Comparison of ENCODE assay signal across 10 mouse cellular contexts in genomic region chr3:27617237-27617499, GRCm38 (mm10).
DNase-seq lines count a peak whose midpoint lies in the region; ATAC-seq and TF ChIP-seq lines count a peak whose summit lies in the region.
"Had no signal": no experiment of that assay in that cellular context is flagged by ENCODE, and none has a peak within 500 bp of the region (broad histone marks: within the 10 kb centered on the region; RNA-seq: fewer than 3 reads in every experiment).

No protein-coding gene starts in this region.

- H3K27ac ChIP-seq in heart, embryonic 15.5 days: peak overlapping the region; percentile 72
- peak overlapping the region; percentile 27 for H3K27ac ChIP-seq in testis, adult 2 months (ENCODE audit: control insufficient read depth, insufficient read depth, low read depth, low read length)
- H3K27ac ChIP-seq in liver, embryonic 15.5 days (replicated peaks): peak overlapping the region; percentile 45; the same call in 1 of the 2 replicates

- H3K9me3 ChIP-seq in heart, embryonic 15.5 days (replicated peaks): no peaks in the 10 kb centered on the region
- no peaks in the 10 kb centered on the region for H3K9me3 ChIP-seq in liver, embryonic 15.5 days (replicated peaks)

- 55% methylated on average over 1 of the region's 1 CpGs for WGBS in heart, embryonic 15.5 days
- WGBS in liver, embryonic 15.5 days (ENCODE audit: insufficient replicate concordance): 42% methylated on average over 1 of the region's 1 CpGs

- H3K4me1 ChIP-seq in heart, embryonic 15.5 days (replicated peaks): peaks cover 44% of the 10 kb centered on the region
- no peaks in the 10 kb centered on the region; the same call in 1 of the 2 replicates for H3K4me1 ChIP-seq in testis, adult 2 months (ENCODE audit: control insufficient read depth, insufficient read depth, low read length)
- peaks cover 36% of the 10 kb centered on the region for H3K4me1 ChIP-seq in liver, embryonic 15.5 days (replicated peaks)

- ATAC-seq in heart, embryonic 15.5 days (replicated peaks; ENCODE audit: insufficient number of reproducible peaks, insufficient read depth, low FRiP score, low read depth): no peak
- no peak for ATAC-seq in liver, embryonic 15.5 days (ENCODE audit: insufficient read depth)

- peaks cover 5% of the 10 kb centered on the region; the same call in 1 of the 2 replicates for H3K36me3 ChIP-seq in heart, embryonic 15.5 days
- no peaks in the 10 kb centered on the region for H3K36me3 ChIP-seq in testis, adult 2 months (ENCODE audit: control insufficient read depth, insufficient read depth, low read length)
- peaks cover 7% of the 10 kb centered on the region; the same call in 1 of the 2 replicates for H3K36me3 ChIP-seq in liver, embryonic 15.5 days (replicated peaks)

- no peak overlapping the region for H3K4me3 ChIP-seq in heart, embryonic 15.5 days
- H3K4me3 ChIP-seq in testis, adult 2 months (ENCODE audit: control insufficient read depth, low read depth, low read length): no peak overlapping the region
- no peak overlapping the region for H3K4me3 ChIP-seq in liver, embryonic 15.5 days (replicated peaks)

- H3K27me3 ChIP-seq in heart, embryonic 15.5 days: no peaks in the 10 kb centered on the region
- no peaks in the 10 kb centered on the region for H3K27me3 ChIP-seq in testis, adult 2 months (ENCODE audit: control insufficient read depth, insufficient read depth, low read length)
- no peaks in the 10 kb centered on the region for H3K27me3 ChIP-seq in liver, embryonic 15.5 days

- no peak for DNase-seq in heart, adult 8-10 months (ENCODE audit: low spot score)
- no peak for DNase-seq in testis, postnatal 14 days (ENCODE audit: low spot score)
- no peak for DNase-seq in layer of hippocampus, adult 8-10 months (ENCODE audit: low spot score in 2 of 2)
- DNase-seq in layer of hippocampus, postnatal 25 days (ENCODE audit: extremely low spot score in 1 of 2, low spot score in 1 of 2): no peak
- no peak for DNase-seq in urinary bladder, adult 2 months (ENCODE audit: low spot score)
- DNase-seq: thymus, postnatal 36 days had no signal

- no peak overlapping the region for H3K4me2 ChIP-seq in heart, embryonic 15.5 days
- peak overlapping the region; percentile 32 for H3K4me2 ChIP-seq in liver, embryonic 15.5 days
- H3K4me2 ChIP-seq: hindbrain, embryonic 14.5 days had no signal

- no peak overlapping the region for H3K9ac ChIP-seq in heart, embryonic 15.5 days
- H3K9ac ChIP-seq in liver, embryonic 15.5 days: no peak overlapping the region
- H3K9ac ChIP-seq: hindbrain, embryonic 14.5 days had no signal

- no peak for TF ChIP-seq POLR2A in testis, adult 2 months (IDR thresholded peaks at IDR 0.05; ENCODE audit: control insufficient read depth, low read depth, low read length)

- TF ChIP-seq CTCF in testis, adult 2 months (IDR thresholded peaks at IDR 0.05; ENCODE audit: control insufficient read depth, insufficient read depth, insufficient replicate concordance, low read depth, low read length): no peak
